Mouse (Mus musculus) heart, postnatal 36 days (tissue): Measurements from ENCODE around the gene Irgc1. TPM values are rescaled to one million over a fixed set of nuclear protein-coding genes. Genes with fewer than 3 reads are reported as not detected.

ENCODE experiments used
- DNase-seq, 2 experiments: peaks; one replicate each; pipeline ENCODE4 v3.0.0; 2021 to 2022
- intact Hi-C: fragments of 180-260 bp; cut with DNase I; formaldehyde crosslinking; loops from one replicate; pipeline ENCODE4 v1.15.1; 2025
- total RNA-seq, 2 experiments: library from RNA; stranded (reverse); gene quantifications; 2 replicates each; pipeline ENCODE4 v1.2.3; 2021

The Irgc1 gene
- total RNA-seq, 2 experiments from 2014 or later: not detected

DNA sequence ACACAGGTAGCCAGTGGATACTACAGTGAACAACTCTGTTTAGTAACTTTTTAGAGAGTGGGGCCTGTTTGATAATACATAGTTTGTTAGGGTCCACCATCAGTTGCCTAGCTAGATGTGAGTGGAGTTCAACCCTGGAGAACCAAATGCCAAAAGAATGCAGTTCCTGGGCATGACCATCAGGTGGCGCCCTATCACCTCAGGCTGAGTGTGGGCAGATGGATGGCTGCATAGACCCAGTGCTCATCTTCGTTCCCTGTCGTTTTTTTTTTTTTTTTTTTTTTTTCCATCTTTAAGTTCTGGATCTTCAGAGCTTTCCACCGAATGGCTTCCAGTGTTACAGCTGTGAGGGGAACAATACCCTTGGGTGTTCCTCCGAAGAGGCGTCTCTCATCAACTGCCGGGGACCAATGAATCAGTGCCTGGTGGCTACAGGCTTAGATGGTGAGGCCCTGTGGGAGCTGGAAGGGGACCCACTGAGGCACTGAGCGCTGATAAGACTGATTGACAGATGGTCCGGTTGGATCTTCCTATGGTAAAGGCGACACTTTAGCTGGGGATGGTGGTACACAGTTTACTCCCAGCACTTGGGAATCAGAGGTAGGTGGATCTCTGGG is 21.9 kb upstream of the Irgc1 start:
- DNase-seq: peak; percentile 67 to 68
- intact Hi-C loops: loop anchor here (1.0 to 5.0 kb wide), 4 partner anchors 33 to 189 kb away; partner anchors contain the start of genes Pinlyp and Xrcc1

DNA sequence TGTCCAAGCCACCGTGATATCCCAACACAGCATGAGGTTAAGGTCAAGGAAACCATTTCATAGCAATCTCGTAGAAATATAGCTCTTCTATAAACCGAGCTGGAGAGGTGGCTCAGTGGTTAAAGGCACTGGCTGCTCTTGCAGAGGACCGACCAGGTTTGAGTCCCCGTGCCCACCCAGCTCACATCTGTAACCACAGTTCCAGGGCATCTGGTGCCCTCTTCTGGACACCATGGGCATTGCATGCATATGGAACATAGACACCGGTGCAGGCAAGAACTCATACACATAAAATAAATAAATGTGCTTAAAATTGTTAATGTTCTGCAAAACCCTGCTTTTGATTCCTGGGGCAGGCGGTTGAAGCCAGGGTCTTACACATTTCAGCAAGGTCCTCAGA is 20.8 kb upstream of the Irgc1 start:
- DNase-seq: peak in 1 of 2 experiments; percentile 38
- intact Hi-C loops: loop anchor here (2.0 to 5.0 kb wide), 2 partner anchors 32 to 74 kb away; partner anchors contain the start of genes Pinlyp and Xrcc1

DNA sequence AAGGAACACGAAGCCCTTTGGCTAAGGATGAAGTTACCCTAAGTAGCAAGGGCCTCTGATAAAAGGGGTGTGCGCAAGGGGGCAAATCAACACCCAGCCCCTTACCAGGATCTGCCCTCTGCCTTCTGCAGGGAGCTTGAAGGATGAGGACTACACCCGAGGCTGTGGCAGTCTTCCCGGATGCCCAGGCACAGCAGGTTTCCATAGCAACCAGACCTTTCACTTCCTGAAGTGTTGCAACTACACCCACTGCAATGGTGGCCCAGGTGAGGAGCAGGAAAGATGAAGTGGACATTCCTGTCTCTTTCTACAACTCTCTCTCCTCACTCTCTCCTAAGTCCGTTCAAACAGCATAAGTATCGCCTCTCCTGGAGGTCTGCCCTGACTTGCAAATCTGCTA is 20.3 kb upstream of the Irgc1 start:
- no peak for DNase-seq
- intact Hi-C loops: loop anchor here (2.0 to 5.0 kb wide), 2 partner anchors 32 to 75 kb away; partner anchors contain the start of genes Pinlyp and Xrcc1

DNA sequence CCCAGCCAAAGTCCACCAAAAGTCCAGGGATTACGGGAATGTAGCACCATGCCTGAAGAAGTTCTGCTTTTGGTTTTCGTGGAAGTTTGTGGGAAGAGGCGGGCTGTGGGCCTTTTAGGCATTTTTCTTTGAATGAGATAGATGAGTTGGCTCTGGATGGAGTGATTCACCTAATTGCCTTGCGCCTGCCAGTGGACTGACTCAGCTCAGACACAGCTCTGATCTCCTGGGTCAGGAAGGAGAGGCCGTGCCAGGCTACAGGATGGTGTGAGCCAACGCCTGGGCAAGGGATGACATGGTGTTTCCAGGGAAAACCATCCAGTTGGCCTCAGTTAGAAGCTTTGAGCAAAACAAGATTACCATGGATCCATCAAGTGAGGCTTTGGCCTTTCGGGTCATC is 18.3 kb upstream of the Irgc1 start:
- DNase-seq: no peak
- intact Hi-C loops: loop anchor here (5.0 kb wide), 1 partner anchor 77 kb away; the partner anchor contains the start of genes Pinlyp and Xrcc1

DNA sequence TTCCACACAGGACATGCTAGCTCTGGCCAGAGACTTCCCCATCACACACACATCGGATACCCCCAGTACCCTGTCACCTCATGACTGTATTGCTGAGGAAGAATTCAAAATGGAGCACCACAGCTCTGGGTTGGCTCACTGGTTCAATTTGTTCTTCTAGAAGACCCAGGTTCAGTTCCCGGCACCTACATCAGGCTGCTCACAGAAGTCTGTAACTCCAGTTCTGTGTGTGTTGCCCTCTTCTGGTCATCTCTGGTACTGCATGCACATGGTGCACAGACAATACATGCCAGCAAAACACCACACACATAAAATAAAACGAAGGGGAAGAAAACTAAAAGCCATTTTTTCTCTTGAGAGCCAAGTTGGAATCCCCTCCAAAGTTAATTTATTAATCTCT is 17.0 kb upstream of the Irgc1 start:
- intact Hi-C loops: no loop called here

DNA sequence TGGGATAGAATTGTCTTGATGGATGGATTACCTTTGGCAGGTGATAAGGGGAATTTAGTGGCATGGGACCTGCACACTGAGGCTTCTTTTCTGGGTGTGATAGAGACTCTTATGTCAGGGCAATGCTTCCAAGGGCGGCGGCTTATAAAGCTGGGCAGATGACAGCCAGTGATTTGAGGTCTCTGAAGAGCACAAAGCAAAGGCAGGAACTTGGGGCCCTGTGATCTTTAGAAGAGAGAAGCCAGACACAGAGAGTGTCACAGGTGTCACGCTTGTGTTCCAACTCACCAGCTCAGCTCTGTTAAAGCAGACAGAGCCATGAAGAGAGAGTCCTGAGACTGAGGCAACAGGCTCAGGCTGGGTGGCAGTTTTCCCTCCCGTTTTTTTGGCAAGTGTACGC is 15.8 kb upstream of the Irgc1 start:
- no peak for DNase-seq
- intact Hi-C loops: no loop called here

More for the DNA sequence above, 17.0 kb upstream of the Irgc1 start:
- no peak for DNase-seq

DNA sequence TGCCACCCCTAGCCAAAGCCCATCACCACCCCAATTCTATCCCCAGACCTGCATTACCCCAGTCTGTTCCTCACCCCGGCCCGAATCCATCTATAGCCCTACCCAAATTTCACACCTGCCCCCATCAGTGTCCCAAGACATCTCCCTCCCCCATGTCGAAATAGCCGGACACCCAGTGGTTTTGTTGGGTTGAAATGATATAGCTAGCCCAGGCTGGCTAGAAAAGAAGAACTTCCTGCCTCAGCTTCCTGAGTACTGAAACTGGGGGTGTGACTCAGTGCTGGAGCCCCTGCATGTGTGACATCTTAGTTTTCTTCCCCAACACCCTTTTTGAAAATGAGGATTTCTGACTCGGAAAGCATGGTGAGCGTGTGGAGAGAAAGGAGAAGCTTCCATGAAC is 14.7 kb upstream of the Irgc1 start:
- no peak for DNase-seq
- intact Hi-C loops: no loop called here

DNA sequence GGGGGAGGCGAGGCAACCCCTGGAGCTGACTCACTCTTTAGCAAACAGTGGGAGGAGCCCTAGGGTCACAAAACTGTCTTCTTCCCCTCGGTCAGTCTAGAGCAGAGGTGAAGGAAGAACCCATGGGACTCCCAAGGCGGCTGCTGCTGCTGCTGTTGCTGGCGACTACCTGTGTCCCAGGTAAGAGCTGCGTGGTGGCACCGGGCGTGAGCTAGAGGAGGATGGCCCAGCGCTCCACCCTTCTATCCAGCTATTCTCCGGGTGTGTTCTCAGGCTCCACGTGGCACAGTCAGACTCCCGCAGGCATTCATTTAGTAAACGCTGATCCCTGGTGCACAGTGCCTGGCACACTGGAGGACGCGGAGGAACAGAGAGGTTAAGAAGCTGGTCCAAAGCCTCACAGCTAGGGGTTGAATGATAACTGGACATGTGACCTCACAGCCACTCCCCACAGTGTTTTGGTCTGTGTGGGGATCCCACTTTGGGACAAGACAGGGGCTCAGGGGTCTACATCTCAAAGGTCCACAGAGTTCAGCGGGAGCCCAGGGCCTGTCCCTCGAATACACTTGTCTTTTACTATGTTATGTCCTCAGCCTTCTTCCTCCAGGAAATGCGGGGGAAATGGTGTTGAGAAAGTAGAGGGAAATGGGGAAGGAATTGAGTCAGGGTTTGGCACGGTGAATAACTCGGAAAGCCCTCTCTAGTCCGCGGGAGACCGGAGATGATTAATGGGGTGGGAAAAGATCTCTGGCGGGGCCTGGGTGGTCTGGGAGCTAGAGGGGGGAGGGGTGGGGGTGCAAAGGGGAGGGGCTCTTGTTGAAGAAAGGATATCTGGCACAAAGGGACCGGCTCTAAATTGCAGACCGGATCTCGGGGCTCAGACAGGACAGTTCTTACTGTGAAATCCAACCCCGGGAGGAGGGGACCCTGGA is 10.6 kb upstream of the Irgc1 start, which contains the start of gene Plaur:
Plaur (plus strand) TSS at position 97 of the 932 bp plus-strand sequence.
- peak; percentile 35 to 59 for DNase-seq
- intact Hi-C loops: no loop called here

DNA sequence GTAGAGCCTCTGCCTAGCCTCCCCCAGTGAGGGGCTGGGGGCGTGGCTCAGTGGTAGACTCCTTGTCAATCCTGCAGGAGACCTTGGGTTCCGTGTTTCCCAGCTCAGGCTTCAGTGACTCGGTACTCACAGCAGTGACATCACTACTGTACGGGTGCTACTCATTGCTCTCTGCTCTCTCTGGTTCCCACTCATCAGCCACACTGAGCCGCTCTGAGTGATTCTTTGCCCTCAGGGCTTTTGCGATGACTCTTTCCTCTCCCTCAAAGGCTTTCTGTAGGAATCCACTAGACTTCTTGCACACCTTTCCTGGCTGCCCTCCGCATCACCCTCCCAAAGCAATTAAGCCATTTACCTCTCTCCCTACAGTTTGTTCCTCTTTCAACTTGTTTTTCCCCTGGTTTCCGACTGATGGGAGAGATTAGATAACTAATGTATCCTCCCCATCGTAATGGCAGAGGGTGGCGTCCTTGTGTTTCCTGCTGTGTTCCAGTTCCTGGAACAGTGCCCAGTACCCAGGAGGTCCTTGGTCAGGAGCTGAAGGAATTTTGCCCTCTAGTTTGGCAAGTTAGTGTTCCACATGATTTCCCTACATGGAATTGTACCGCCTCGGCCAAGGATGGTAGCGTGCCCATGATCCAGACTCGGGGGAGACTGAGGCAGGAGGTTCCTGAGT is 9.4 kb upstream of the Irgc1 start:
- intact Hi-C loops: no loop called here
- no peak for DNase-seq

DNA sequence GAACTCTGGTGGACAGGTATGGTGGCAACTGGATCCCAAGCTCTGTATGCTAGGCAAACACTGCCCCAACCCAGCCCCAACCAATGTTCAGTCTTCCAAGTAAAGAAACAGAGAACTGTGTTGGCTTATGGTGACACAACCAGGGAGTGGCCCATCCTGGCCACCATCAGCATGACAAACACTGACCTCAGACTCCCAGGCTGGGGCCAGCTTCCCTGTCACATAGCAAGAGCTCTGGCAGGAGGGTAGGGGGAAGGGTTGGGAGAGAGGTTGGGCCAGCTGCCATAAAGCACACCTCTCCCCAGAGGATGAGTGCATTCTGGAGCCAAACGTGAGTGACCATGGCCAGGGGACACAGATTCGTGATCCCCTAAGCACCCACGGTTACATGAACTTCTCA is 7.7 kb upstream of the Irgc1 start:
- peak; percentile 36 to 43 for DNase-seq
- intact Hi-C loops: no loop called here

DNA sequence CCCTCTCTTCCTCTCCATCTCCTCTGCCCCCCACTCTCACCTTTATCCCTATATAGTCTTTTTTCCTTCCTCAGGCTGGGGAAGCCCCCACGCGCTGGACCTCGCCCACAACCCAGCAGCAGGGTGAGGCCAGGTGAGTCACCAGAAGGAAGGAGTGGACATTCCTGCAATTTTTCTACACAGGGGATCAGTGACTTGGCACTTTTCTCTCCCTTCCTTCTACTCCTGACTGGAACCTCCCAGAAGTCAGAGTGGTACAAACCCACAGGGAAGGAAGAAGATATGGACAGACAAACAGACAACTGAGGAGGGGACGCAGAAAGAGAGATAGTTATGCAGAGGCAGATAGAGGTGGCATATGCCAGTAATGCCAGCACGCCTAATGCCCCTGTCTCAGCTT is 7.3 kb upstream of the Irgc1 start:
- intact Hi-C loops: no loop called here

DNA sequence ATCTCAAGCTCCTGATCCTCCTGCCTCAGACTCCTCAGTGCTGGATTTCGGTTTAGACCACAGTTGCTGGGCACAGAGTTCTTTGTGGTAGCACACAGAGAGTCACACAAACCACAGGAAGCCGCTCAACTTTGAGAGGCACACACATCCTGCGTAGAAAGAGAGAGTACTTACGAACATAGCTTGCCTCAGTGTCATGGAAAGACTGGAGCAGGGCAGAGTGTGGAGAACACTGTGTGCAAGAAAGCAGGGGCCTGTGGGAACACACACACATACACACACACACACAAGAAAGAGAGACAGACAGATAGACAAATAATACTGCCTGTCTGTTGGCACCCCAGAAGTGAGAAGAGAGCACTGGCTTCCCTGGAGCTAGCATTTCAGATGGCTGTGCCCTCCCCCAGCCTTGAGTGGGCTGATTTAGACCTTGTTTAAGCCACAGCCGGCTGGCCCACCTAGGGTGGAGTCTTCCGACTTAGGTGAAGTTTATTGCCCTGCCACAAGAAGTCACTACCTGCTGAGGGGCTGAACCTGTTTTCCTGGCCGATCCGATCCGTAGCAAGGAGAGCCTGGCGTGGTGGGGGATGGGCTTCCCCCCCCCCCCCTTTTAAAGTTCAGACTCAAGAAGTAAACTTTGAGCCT is 5.8 kb upstream of the Irgc1 start:
- intact Hi-C loops: no loop called here
- DNase-seq: no peak

More for the DNA sequence above, 7.3 kb upstream of the Irgc1 start:
- DNase-seq: no peak

DNA sequence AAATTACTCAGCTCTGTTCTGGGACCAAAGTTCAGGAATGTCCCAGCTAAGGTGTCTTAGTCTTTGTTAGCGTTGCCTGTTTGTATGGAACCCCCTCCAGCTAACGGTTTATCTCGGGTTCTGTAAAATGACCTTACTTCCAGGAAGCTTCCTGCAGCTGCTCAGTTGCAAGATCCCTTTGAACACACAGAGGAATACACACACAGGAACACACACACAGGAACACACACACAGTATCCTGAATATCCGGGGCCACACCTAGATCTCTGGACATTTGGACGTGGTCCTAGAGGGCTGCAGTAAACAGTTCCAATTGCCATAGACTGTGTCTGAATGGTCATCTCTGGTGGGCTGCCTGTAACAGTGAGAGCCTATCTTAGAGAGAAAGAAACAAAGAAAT is 3.6 kb upstream of the Irgc1 start:
- DNase-seq: no peak
- intact Hi-C loops: no loop called here

DNA sequence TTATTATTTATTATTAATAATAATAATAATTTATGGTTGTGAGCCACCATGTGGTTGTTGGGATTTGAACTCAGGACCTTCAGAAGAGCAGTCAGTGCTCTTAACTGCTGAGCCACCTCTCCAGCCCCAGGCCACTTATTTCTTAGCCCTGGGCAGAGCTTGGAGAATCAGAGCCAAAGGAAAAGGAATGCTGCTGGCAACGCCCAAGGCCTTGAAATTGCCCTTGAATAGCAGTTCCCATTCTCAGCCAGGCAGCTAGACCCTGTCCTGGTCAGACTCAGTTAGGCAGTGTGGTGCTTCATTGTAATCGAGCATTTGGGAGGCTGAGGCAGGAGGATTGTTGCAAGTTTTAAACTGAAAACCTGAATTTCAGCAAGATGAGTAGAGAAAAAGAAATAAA is 2.1 kb upstream of the Irgc1 start:
- DNase-seq: no peak
- intact Hi-C loops: no loop called here

DNA sequence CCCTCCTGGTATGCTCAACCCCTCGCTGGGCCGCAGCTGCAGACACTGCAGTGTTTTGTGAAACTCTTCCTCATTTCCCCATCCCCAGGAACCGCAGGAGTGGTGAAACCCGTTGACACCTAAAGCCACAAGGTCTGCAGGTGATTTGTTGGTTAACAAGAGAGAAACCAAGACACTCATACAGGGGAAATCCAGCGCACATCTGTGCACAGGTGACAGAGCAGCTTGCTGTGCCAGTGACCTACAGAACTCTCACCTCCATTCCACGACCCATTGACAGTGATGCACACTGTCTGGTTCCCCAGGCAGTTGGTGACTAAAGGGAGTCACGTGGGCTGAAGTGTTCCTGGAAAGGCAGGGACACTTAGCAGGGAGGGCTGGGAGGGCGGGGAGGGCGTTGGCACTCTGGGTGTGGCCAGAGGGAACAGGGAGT is 1.5 kb downstream of the Irgc1 start:
- intact Hi-C loops: no loop called here
- no peak for DNase-seq

DNA sequence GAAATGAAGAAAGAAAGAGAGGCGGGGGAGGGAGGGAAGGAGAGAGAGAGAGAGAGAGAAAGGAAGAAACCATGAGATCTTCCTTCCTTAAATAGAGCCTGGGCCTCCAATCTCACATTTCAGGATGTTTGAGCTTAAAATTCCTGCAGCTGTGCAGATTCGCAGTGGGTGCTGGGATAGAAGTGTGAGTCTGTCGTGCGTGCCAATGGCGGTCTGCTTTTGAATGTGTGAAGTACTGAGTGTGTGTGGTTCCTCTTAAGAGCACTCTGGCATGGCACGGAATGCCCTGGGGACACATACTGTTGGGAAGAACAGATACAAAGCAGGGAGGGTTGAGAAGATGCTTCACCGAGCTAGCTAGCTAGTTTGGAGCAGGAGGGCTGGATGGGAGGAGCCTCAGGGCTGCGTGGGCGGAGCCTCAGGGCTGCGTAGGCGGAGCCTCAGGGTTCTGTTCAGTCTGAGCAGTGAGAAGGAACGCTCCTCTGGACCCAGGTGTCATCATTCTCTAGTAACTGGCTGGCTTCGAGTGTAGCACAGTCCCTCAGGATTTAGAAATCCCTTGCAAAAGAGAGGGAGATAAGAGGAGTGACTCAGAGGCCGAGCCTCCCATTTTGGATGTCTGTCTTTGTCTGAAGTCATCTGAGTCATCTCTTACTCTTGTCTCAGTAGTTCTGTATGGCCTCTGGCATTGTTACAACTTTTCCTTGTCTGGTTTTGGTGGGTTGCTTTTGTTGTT is 3.1 kb downstream of the Irgc1 start:
- no peak for DNase-seq
- intact Hi-C loops: no loop called here

DNA sequence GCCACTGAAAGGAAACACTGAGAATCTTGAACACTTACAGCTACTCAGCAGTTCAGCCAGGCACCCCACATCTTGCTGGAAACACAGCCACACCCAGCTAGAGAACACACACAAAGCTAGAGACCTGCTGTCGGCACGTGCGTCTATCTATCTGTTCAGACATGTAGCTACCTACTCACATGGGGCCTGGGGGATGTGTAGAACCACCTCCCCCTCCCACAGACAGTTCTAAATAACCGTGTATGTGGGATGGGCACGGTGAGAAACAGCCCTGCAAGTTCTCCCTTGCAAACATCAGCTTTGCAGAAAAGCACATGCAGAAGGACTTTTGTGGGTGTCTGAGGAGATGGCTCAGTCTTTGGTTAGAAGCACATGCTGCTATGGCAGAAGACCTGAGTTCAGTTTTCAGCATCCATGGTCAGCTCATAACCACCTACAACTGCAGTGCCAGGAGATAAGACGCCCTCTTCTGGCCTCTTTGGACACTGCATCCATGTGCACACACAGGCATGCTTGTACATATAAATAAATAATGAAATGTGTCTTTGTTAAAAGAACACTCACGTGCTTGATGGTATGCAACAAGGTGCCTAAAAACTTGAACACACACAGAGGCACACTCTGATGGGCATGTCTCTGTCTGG is 5.3 kb downstream of the Irgc1 start:
- DNase-seq: no peak
- intact Hi-C loops: no loop called here

DNA sequence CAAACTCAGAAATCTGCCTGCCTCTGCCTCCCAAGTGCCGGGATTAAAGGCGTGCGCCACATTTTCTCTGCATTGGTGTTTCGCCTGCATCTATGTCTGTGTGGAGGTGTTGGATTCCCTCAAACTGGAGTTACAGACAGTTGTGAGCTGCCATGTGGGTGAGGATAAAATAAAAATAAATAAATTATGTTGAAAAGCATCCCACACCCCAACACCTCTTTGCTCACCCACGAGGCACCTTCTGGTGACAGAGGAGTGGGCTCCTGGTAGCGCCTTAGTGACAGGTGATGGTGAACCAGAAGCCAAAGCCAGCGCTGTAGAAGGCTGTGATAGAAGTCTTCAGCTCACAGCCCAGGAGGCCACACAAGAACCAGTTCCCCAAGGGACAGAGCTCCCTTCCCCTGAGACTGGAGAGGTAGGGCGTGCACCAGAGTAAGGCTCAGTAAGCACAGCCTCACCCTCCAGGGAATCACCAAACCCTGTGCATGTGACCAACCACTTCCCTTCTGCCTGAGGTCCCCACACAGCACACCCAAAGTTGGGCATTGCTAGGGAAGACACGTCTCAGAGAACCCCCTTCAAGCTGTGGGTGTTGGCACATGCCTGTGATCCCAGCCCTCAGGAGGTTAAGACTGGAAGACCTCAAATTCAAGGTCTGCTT is 6.7 kb downstream of the Irgc1 start:
- intact Hi-C loops: no loop called here
- no peak for DNase-seq

DNA sequence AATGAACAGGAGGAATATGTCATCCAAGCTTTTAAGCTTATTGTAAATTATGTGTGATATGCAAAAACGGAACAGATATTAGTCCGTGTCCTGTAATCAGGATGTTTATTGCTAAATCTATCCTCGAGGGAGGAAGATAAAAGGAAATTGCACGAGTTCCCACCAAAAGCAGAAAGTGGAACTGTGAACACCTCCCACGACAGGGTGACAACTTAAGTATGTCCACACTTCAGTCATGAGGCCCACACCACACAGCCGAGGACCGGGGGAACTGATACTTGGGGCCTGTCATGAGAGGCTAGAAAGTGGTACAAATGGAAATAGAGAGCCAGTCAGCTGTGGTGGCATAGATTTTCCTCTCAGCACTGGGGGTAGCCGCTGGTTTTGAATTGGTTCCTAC is 9.8 kb downstream of the Irgc1 start:
- intact Hi-C loops: loop anchor here (5.0 kb wide), 1 partner anchor 65 kb away; the partner anchor contains the start of gene Zfp428
- DNase-seq: no peak
